Mouse (Mus musculus) adrenal gland, postnatal 14 days (tissue): ENCODE results near the gene Abtb1. TPM values are rescaled to one million over a fixed set of nuclear protein-coding genes. Genes with fewer than 3 reads are reported as not detected.
A peak's percentile ranks its signal among the peaks of the same experiment; 100 is the strongest.

ENCODE experiments used
- DNase-seq: peaks from one replicate; pipeline ENCODE4 v3.0.0; 2021; ENCODE audit warnings: mixed read lengths
- total RNA-seq: library from RNA; stranded (reverse); gene quantifications from 2 replicates; pipeline ENCODE4 v1.2.3, GENCODE M21; 2021

Gene Abtb1
- total RNA-seq, 1 experiment from 2014 or later: 22.7 TPM

GRCm38 (mm10) chr6:88803957-88804695 lies 37.7 kb downstream of the Abtb1 start:
- DNase-seq: peak; percentile 29

- no peak for DNase-seq
Measured at GRCm38 (mm10) chr6:88803051-88803450, 38.7 kb downstream of the Abtb1 start.

GRCm38 (mm10) chr6:88800735-88801134 lies 41.0 kb downstream of the Abtb1 start:
- peak; percentile 14 for DNase-seq

GRCm38 (mm10) chr6:88800191-88800590 lies 41.6 kb downstream of the Abtb1 start:
- no peak for DNase-seq

GRCm38 (mm10) chr6:88794561-88794971 lies 47.2 kb downstream of the Abtb1 start:
- peak; percentile 60 for DNase-seq

GRCm38 (mm10) chr6:88793872-88794271 lies 47.9 kb downstream of the Abtb1 start:
- DNase-seq: no peak

GRCm38 (mm10) chr6:88793243-88793642 lies 48.5 kb downstream of the Abtb1 start:
- DNase-seq: peak; percentile 68

- peak; percentile 49 for DNase-seq
Measured at GRCm38 (mm10) chr6:88792147-88792691, 49.6 kb downstream of the Abtb1 start.

GRCm38 (mm10) chr6:88791299-88791698 lies 50.5 kb downstream of the Abtb1 start:
- no peak for DNase-seq

GRCm38 (mm10) chr6:88788219-88788618 lies 53.6 kb downstream of the Abtb1 start:
- no peak for DNase-seq

- peak; percentile 49 for DNase-seq
Measured at GRCm38 (mm10) chr6:88787496-88787895, 54.3 kb downstream of the Abtb1 start.

GRCm38 (mm10) chr6:88786732-88787445 lies 54.9 kb downstream of the Abtb1 start:
- DNase-seq: no peak

Other genes with a start within 250 kb of the Abtb1 start
- gene Kbtbd12, start 204.0 kb downstream of the Abtb1 start, total RNA-seq: 0.52 and 0.86 TPM in 2 replicates
- gene Mgll, start 117.6 kb downstream of the Abtb1 start, total RNA-seq: 232 and 279 TPM in 2 replicates
- gene Podxl2, start 33.1 kb upstream of the Abtb1 start, total RNA-seq: 24.4 and 27.2 TPM in 2 replicates
- 53.9 and 60.2 TPM in 2 replicates for gene Mcm2, start 56.8 kb upstream of the Abtb1 start, total RNA-seq
- 73.2 and 73.8 TPM in 2 replicates for gene Tpra1, start 60.3 kb upstream of the Abtb1 start, total RNA-seq